Comparison of ENCODE assay signal across 12 mouse cellular contexts in the genomic region with DNA sequence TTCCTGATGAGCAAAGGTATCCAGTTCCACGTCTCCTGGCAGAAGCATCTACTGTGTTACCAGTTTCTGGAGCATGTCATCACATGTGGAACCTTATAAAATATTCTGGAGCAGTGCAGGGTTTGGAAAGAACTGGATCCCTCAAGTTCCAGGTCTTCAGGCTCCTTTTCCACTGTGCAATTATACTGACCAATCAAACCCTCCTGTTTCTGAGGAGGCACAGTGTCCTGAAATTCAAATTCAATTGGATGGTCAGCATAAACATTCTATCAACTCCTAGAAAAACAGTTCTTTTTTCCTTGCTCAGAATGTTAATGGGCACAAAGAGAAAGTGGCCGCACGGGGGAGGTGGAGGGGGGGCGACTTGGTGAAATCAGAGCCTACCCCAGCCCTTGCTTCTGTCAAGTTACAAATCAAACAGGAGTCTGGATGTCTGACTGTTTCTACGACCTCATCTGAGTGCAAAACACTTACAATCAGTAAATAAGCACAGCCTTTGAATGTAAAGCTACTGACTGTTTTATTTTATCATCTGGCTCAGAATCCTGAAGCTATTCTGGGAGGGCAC.
A peak's percentile ranks its signal among the peaks of the same experiment; 100 is the strongest.
DNase-seq lines count a peak whose midpoint lies in the region; ATAC-seq and TF ChIP-seq lines count a peak whose summit lies in the region.
"Had no signal": no experiment of that assay in that cellular context is flagged by ENCODE, and none has a peak within 500 bp of the region (broad histone marks: within the 10 kb centered on the region; RNA-seq: fewer than 3 reads in every experiment).

No protein-coding gene starts in this region.

- DNase-seq in kidney, postnatal 0 days (ENCODE audit: low spot score): peak; percentile 68
- DNase-seq in kidney, postnatal 36 days: no peak
- DNase-seq in embryo, embryonic 9.5 days (ENCODE audit: extremely low spot score): peak; percentile 7
- DNase-seq in embryonic facial prominence, embryonic 14.5 days (ENCODE audit: low spot score): peak; percentile 15
- peak; percentile 18 for DNase-seq in mesoderm, embryonic 11.5 days (ENCODE audit: low read depth, low spot score)
- DNase-seq in adrenal gland, postnatal 10 days: no peak
- DNase-seq in adrenal gland, adult (ENCODE audit: inconsistent age in 2 of 2, low spot score in 1 of 2): no peak
- DNase-seq: cerebellum, adult 11-12 months; forebrain, postnatal 0 days; left cerebral cortex, postnatal 4 days had no signal

- no peaks in the 10 kb centered on the region for H3K9me3 ChIP-seq in kidney, postnatal 0 days (replicated peaks; ENCODE audit: low read length)
- H3K9me3 ChIP-seq in embryonic facial prominence, embryonic 14.5 days (ENCODE audit: control insufficient read depth, low read length): peaks cover 2% of the 10 kb centered on the region; the same call in 1 of the 2 replicates
- H3K9me3 ChIP-seq: hindbrain, embryonic 15.5 days; megakaryocyte, embryonic 14.5 days had no signal

- no peaks in the 10 kb centered on the region for H3K36me3 ChIP-seq in kidney, postnatal 0 days (ENCODE audit: insufficient read depth, low read length)
- H3K36me3 ChIP-seq in embryonic facial prominence, embryonic 14.5 days (ENCODE audit: control insufficient read depth, insufficient read depth, low read length): no peaks in the 10 kb centered on the region
- H3K36me3 ChIP-seq: hindbrain, embryonic 15.5 days had no signal

- WGBS in kidney, postnatal 0 days: 13% methylated on average over 5 of the region's 5 CpGs
- 20% methylated on average over 5 of the region's 5 CpGs for WGBS in embryonic facial prominence, embryonic 14.5 days

- H3K4me1 ChIP-seq in kidney, postnatal 0 days (replicated peaks; ENCODE audit: insufficient read depth, low read length): peaks cover 5% of the 10 kb centered on the region; the same call in 1 of the 2 replicates
- peaks cover 28% of the 10 kb centered on the region for H3K4me1 ChIP-seq in embryonic facial prominence, embryonic 14.5 days (ENCODE audit: control insufficient read depth, insufficient read depth, low read length)
- H3K4me1 ChIP-seq: hindbrain, embryonic 15.5 days; megakaryocyte, embryonic 14.5 days had no signal

- H3K9ac ChIP-seq in kidney, postnatal 0 days (ENCODE audit: low read depth, low read length): no peak overlapping the region
- no peak overlapping the region for H3K9ac ChIP-seq in embryonic facial prominence, embryonic 14.5 days (ENCODE audit: low read depth, low read length)
- H3K9ac ChIP-seq: forebrain, postnatal 0 days; hindbrain, embryonic 15.5 days had no signal

- H3K27me3 ChIP-seq in kidney, postnatal 0 days (ENCODE audit: insufficient read depth, low read length): no peaks in the 10 kb centered on the region
- no peaks in the 10 kb centered on the region for H3K27me3 ChIP-seq in embryonic facial prominence, embryonic 14.5 days (replicated peaks; ENCODE audit: control insufficient read depth, insufficient read depth, low read length)
- H3K27me3 ChIP-seq: hindbrain, embryonic 15.5 days; megakaryocyte, embryonic 14.5 days had no signal

- TF ChIP-seq CTCF in kidney, postnatal 0 days (IDR thresholded peaks at IDR 0.05; ENCODE audit: low read depth): no peak

- H3K27ac ChIP-seq in kidney, postnatal 0 days: no peak overlapping the region
- H3K27ac ChIP-seq in embryonic facial prominence, embryonic 14.5 days (replicated peaks; ENCODE audit: low read depth, low read length): peak overlapping the region; percentile 74
- H3K27ac ChIP-seq: hindbrain, embryonic 15.5 days had no signal

- no peak overlapping the region for H3K4me3 ChIP-seq in kidney, postnatal 0 days (replicated peaks; ENCODE audit: low read depth, low read length)
- H3K4me3 ChIP-seq in embryonic facial prominence, embryonic 14.5 days (ENCODE audit: low read depth, low read length): no peak overlapping the region
- H3K4me3 ChIP-seq: hindbrain, embryonic 15.5 days; megakaryocyte, embryonic 14.5 days had no signal

- H3K4me2 ChIP-seq in kidney, postnatal 0 days (ENCODE audit: low read length): no peak overlapping the region
- H3K4me2 ChIP-seq in embryonic facial prominence, embryonic 14.5 days (ENCODE audit: low read depth, low read length): peak overlapping the region; percentile 26; the same call in 1 of the 2 replicates
- H3K4me2 ChIP-seq: hindbrain, embryonic 15.5 days had no signal

- ATAC-seq in kidney, postnatal 0 days (replicated peaks; ENCODE audit: low FRiP score, low read depth): peak; percentile 64
- no peak for ATAC-seq in embryonic facial prominence, embryonic 14.5 days (ENCODE audit: low read depth)
- ATAC-seq: forebrain, postnatal 0 days had no signal

Comparison
In these comparisons a context has a peak if more than half of its experiments do, and no peak if none do; other contexts are left out.
1. DNase-seq: peak in kidney, postnatal 0 days (single experiment), embryo, embryonic 9.5 days (single experiment), embryonic facial prominence, embryonic 14.5 days (single experiment) and mesoderm, embryonic 11.5 days (single experiment); none in kidney, postnatal 36 days (0 of 2), adrenal gland, postnatal 10 days (single experiment) and adrenal gland, adult (0 of 2).